Mouse (Mus musculus) spleen, adult 2 months (tissue): ENCODE measurements at regions not wholly inside any gene's neighbourhood (a gene's known extent, or its start where the extent isn't known, plus 50 kb on each side); places are given as distances from the start of the nearest gene placed in this dataset.

Experiments used
- DNase-seq, 2 experiments: peaks; one replicate each; pipeline versions ENCODE4 v3.0.0 to v3.0.0-alpha.2; 2012 to 2021; ENCODE audit warnings: low spot score in 2 of 2, low read depth in 1 of 2
- H3K27ac ChIP-seq: fragments of 200-500 bp; 2 replicates; pipeline ENCODE4 v1.5.1; 2012; ENCODE audit warnings: low read length, inconsistent platforms; ENCODE audit not compliant: insufficient read depth
- H3K27me3 ChIP-seq: fragments of 200-500 bp; 2 replicates; pipeline ENCODE4 v1.6.1; 2012; ENCODE audit warnings: mild to moderate bottlenecking, moderate library complexity, low read length, inconsistent platforms; ENCODE audit not compliant: control insufficient read depth, insufficient read depth
- H3K36me3 ChIP-seq: fragments of 200-500 bp; 2 replicates; pipeline ENCODE4 v1.6.1; 2012; ENCODE audit warnings: mild to moderate bottlenecking, low read length, inconsistent platforms; ENCODE audit not compliant: control insufficient read depth, insufficient read depth
- H3K4me1 ChIP-seq: fragments of 200-500 bp; 2 replicates; pipeline ENCODE4 v1.6.1; 2011; ENCODE audit warnings: inconsistent platforms; ENCODE audit not compliant: control insufficient read depth, insufficient read depth, insufficient read length
- H3K4me3 ChIP-seq: fragments of 200-500 bp; 2 replicates; pipeline ENCODE4 v1.5.1; 2011; ENCODE audit warnings: mild to moderate bottlenecking, inconsistent platforms; ENCODE audit not compliant: insufficient read depth, insufficient read length; ENCODE audit errors: extremely low read depth
- CTCF ChIP-seq: fragments of 200-500 bp; IDR thresholded peaks from 2 replicates; pipeline ENCODE4 v1.5.1; 2011; ENCODE audit warnings: mild to moderate bottlenecking, inconsistent platforms; ENCODE audit not compliant: insufficient read depth, insufficient read length, insufficient replicate concordance; ENCODE audit errors: extremely low read depth
- POLR2A ChIP-seq: fragments of 200-500 bp; IDR thresholded peaks from 2 replicates; pipeline ENCODE4 v1.6.1; 2011; ENCODE audit warnings: low read depth, low read length, inconsistent platforms
- WGBS: fragments of 180-500 bp; shearing (Covaris S2); methylation state at CpG from one replicate; pipeline ENCODE4 v1.1.7; 2018; 5-methylcytosine and 5-hydroxymethylcytosine counted together

GRCm38 (mm10) chr6:22423070-22423980, 67.3 kb upstream of the Fam3c start:
- Histone ChIP-seq H3K4me3 (no peak overlapping the region), H3K27me3 (no peaks in the 10 kb centered on the region), H3K4me1 (peaks cover 14% of the 10 kb centered on the region), H3K27ac (peak overlapping the region; percentile 22; the same call in 1 of the 2 replicates), H3K36me3 (no peaks in the 10 kb centered on the region)
- no peak for TF ChIP-seq POLR2A
- 36% methylated on average over 9 of the region's 9 CpGs for WGBS
- DNase-seq: no peak

- TF ChIP-seq POLR2A (no peak), CTCF (no peak)
- H3K4me1 ChIP-seq: peaks cover 14% of the 10 kb centered on the region
These were observed 65.5 kb upstream of the Fam3c start for GRCm38 (mm10) chr6:22421551-22421950.

GRCm38 (mm10) chr6:22418279-22418678, 62.2 kb upstream of the Fam3c start:
- TF ChIP-seq POLR2A (no peak), CTCF (no peak)
- Histone ChIP-seq H3K36me3 (no peaks in the 10 kb centered on the region), H3K4me3 (no peak overlapping the region), H3K27ac (no peak overlapping the region), H3K4me1 (peaks cover 5% of the 10 kb centered on the region), H3K27me3 (no peaks in the 10 kb centered on the region)
- WGBS: 85% methylated on average over 4 of the region's 4 CpGs
- DNase-seq: no peak

More at GRCm38 (mm10) chr6:22421551-22421950, 65.5 kb upstream of the Fam3c start:
- 70% methylated on average over 2 of the region's 2 CpGs for WGBS
- Histone ChIP-seq H3K27me3 (no peaks in the 10 kb centered on the region), H3K36me3 (no peaks in the 10 kb centered on the region), H3K27ac (no peak overlapping the region), H3K4me3 (no peak overlapping the region)
- no peak for DNase-seq

- Histone ChIP-seq H3K27me3 (no peaks in the 10 kb centered on the region), H3K36me3 (no peaks in the 10 kb centered on the region), H3K4me3 (no peak overlapping the region), H3K27ac (no peak overlapping the region), H3K4me1 (peaks cover under 1% of the 10 kb centered on the region)
- 82% methylated on average over 2 of the region's 2 CpGs for WGBS
- TF ChIP-seq POLR2A (no peak), CTCF (no peak)
- DNase-seq: no peak
These were observed 61.1 kb upstream of the Fam3c start for GRCm38 (mm10) chr6:22417189-22417588.

GRCm38 (mm10) chr6:22411796-22412195, 55.8 kb upstream of the Fam3c start:
- Histone ChIP-seq H3K27ac (peak overlapping the region; percentile 63), H3K4me1 (peaks cover 19% of the 10 kb centered on the region), H3K36me3 (no peaks in the 10 kb centered on the region), H3K4me3 (no peak overlapping the region), H3K27me3 (no peaks in the 10 kb centered on the region)
- no peak for DNase-seq
- TF ChIP-seq CTCF: no peak
- no peak for TF ChIP-seq POLR2A
- WGBS: 41% methylated on average over 2 of the region's 2 CpGs

GRCm38 (mm10) chr6:22408808-22409589, 53.0 kb upstream of the Fam3c start:
- TF ChIP-seq POLR2A (no peak), CTCF (no peak)
- Histone ChIP-seq H3K27me3 (no peaks in the 10 kb centered on the region), H3K4me1 (peaks cover 23% of the 10 kb centered on the region), H3K27ac (peak overlapping the region; percentile 90), H3K36me3 (no peaks in the 10 kb centered on the region), H3K4me3 (peak overlapping the region; percentile 45)
- 12% methylated on average over 7 of the region's 7 CpGs for WGBS
- DNase-seq: peak in 1 of 2 experiments; percentile 56
